Mouse (Mus musculus) embryonic fibroblast, embryonic 13.5 days (primary cell): ENCODE data around the gene Exosc8.

Experiments
- CTCF ChIP-seq: IDR thresholded peaks from 2 replicates; pipeline ENCODE4 v1.5.1; 2011; ENCODE audit warnings: mild to moderate bottlenecking, control low read depth, low read length, moderate library complexity, borderline replicate concordance; ENCODE audit not compliant: insufficient read depth
- POLR2A ChIP-seq: IDR thresholded peaks from 2 replicates; pipeline ENCODE4 v1.6.1; 2011; ENCODE audit warnings: low read depth, mild to moderate bottlenecking, control low read depth, low read length, moderate library complexity

GRCm38 (mm10) chr3:54692202-54693055 is 42.8 kb downstream of the Exosc8 start, which contains the start of gene Supt20:
- TF ChIP-seq CTCF, result no peak
- peak; percentile 84 for TF ChIP-seq POLR2A
